Mouse (Mus musculus) hindbrain, embryonic 14.5 days (tissue): Measurements from ENCODE around the gene Tnfrsf8. TPM values are rescaled to one million over a fixed set of nuclear protein-coding genes. Genes with fewer than 3 reads are reported as not detected.
A peak's percentile ranks its signal among the peaks of the same experiment; 100 is the strongest.
"Not testable (repeated sequence)": the region's sequence is repeated elsewhere in the genome, so short reads cannot be mapped to it uniquely, and the experiment has no call there.

Source experiments
- ATAC-seq: fragments of 200-750 bp; cut with Nextera tagmentation; 2 replicates; pipeline ENCODE4 v1.8.0; 2017; ENCODE audit warnings: moderate number of reproducible peaks, mild to moderate bottlenecking, moderate TSS enrichment, moderate library complexity; ENCODE audit not compliant: low FRiP score
- DNase-seq: peaks from one replicate; pipeline ENCODE4 v3.0.0-alpha.2; 2015; ENCODE audit warnings: low spot score
- H3K27ac ChIP-seq: fragments of 300-500 bp; sonication (generic); 2 replicates; pipeline ENCODE4 v1.5.1; 2014; ENCODE audit warnings: mild to moderate bottlenecking, moderate library complexity
- H3K27me3 ChIP-seq: fragments of 300-500 bp; sonication (generic); 2 replicates; pipeline ENCODE4 v1.6.1; 2014; ENCODE audit warnings: mild to moderate bottlenecking, low read length, mixed read lengths; ENCODE audit not compliant: control insufficient read depth, insufficient read depth
- H3K36me3 ChIP-seq: fragments of 300-500 bp; sonication (generic); replicated peaks from 2 replicates; pipeline ENCODE4 v1.6.1; 2014; ENCODE audit not compliant: control insufficient read depth, insufficient read depth
- H3K4me1 ChIP-seq: fragments of 300-500 bp; sonication (generic); replicated peaks from 2 replicates; pipeline ENCODE4 v1.6.1; 2014; ENCODE audit warnings: antibody characterized with exemption, low read length, mixed read lengths; ENCODE audit not compliant: control insufficient read depth, insufficient read depth
- H3K4me2 ChIP-seq: fragments of 300-500 bp; sonication (generic); replicated peaks from 2 replicates; pipeline ENCODE4 v1.6.1; 2014; ENCODE audit warnings: mild to moderate bottlenecking, moderate library complexity
- H3K4me3 ChIP-seq: fragments of 300-500 bp; sonication (generic); replicated peaks from 2 replicates; pipeline ENCODE4 v1.5.1; 2014; ENCODE audit warnings: mild to moderate bottlenecking, low read length
- H3K9ac ChIP-seq: fragments of 300-500 bp; sonication (generic); 2 replicates; pipeline ENCODE4 v1.6.1; 2014
- H3K9me3 ChIP-seq: fragments of 300-500 bp; sonication (generic); 2 replicates; pipeline ENCODE4 v1.6.1; 2016; ENCODE audit warnings: low read length; ENCODE audit not compliant: control insufficient read depth
- WGBS: fragments of 180-500 bp; shearing (Covaris S2); extraction: QIAGEN DNeasy Blood & Tissue Kit; methylation state at CpG from one replicate; pipeline ENCODE4 v1.1.7; 2014; 5-methylcytosine and 5-hydroxymethylcytosine counted together
- polyA plus RNA-seq: library from polyadenylated mRNA; unstranded; fragments of >200 nt; fragmentation: Nextera tagmentation; extraction: Ambion mirVana; gene quantifications from 2 replicates; pipeline ENCODE4 v1.2.1, GENCODE M21; 2014

The Tnfrsf8 gene
- 0.28 and 0.38 TPM in 2 replicates for polyA plus RNA-seq

DNA sequence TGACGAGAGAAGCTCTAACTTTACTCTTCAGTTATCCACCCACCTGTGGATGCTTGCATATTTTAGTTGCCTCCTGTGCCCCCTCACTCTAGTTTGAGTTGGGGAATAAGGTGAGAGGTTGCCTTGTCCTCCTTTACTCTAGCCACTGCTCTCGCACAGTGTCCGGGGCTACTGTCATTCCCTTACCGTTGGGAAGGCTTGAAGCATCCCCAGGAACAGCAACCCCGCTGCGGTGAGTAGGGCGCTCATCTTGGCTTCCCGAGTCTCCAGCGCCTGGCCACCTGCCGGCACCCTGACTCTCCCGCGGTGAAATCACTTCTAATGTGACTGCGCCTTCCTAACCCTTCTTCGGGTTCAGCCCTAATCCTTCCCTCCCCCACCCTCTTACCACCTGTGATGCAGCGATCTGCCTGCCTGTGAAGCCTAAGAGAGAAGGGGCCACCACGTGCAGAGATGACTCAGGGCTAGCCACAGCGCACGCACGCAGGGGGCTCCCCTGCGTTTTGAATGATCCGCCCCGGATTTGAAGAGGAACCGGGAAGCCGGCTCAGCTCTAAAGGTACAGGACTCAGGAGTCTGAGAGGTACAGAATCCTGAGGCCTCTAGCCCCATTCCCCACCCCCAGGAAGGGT lies at the start of gene Tnfrsf8:
TSS of gene Tnfrsf8 (minus strand) at position 329 of the 632 bp plus-strand sequence.
- H3K36me3 ChIP-seq, result no peaks in the 10 kb centered on the region
- H3K27ac ChIP-seq, result no peak within 1 kb of the TSS
- H3K27me3 ChIP-seq, result peaks cover 11% of the 10 kb centered on the region; the same call in 1 of the 2 replicates
- no peak for DNase-seq
- H3K9me3 ChIP-seq, result no peaks in the 10 kb centered on the region
- H3K9ac ChIP-seq, result no peak within 1 kb of the TSS
- H3K4me3 ChIP-seq, result no peak within 1 kb of the TSS
- no peaks in the 10 kb centered on the region for H3K4me1 ChIP-seq
- ATAC-seq, result no peak
- WGBS, result 4% methylated on average over 24 of the region's 24 CpGs
- no peak within 1 kb of the TSS; the same call in 1 of the 2 replicates for H3K4me2 ChIP-seq

DNA sequence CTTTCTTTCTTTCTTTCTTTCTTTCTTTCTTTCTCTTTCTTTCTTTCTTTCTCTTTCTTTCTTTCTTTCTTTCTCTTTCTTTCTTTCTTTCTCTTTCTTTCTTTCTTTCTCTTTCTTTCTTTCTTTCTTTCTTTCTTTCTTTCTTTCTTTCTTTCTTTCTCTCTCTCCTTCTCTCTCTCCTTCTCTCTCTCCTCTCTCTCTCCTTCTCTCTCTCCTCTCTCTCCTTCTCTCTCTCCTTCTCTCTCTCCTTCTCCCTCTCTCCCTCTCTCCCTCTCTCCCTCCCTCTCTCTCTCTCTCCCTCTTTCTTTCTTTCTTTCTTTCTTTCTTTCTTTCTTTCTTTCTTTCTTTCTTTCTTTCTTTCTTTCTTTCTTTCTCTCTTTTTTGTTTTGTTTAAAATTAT lies 46.7 kb upstream of the Tnfrsf8 start:
- H3K4me1 ChIP-seq, H3K27ac ChIP-seq, H3K4me2 ChIP-seq, H3K4me3 ChIP-seq, DNase-seq, ATAC-seq, H3K36me3 ChIP-seq, H3K9ac ChIP-seq, H3K9me3 ChIP-seq, H3K27me3 ChIP-seq: not testable (repeated sequence)

DNA sequence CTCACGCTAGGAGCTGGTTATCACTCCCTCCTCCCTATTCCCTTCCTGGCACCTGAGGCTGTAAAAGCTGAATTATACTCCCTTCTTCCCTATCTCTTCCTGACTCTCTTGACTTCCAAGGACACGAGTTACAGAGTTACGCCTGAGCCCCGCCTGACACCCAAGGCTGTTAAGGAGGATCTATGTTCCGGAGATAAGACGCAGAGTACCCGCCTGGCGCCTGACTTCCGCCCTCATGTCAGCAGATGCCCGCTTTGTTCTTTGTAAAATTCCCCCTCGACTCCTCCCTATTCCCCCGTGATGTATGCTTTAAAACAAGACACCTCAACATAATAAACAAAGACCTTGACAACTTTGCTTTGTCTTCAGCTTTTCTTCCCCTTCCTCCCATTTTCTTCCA lies 46.1 kb upstream of the Tnfrsf8 start:
- H3K4me1 ChIP-seq, result no peaks in the 10 kb centered on the region
- no peak overlapping the region for H3K27ac ChIP-seq
- H3K4me3 ChIP-seq, result no peak overlapping the region
- H3K9ac ChIP-seq, result no peak overlapping the region
- no peaks in the 10 kb centered on the region for H3K27me3 ChIP-seq
- no peaks in the 10 kb centered on the region for H3K9me3 ChIP-seq
- DNase-seq (no peak), ATAC-seq (no peak)
- WGBS, result 38% methylated on average over 12 of the region's 12 CpGs
- H3K4me2 ChIP-seq, result 0 out of 2 replicates have a peak overlapping the region, but pooled peaks have one; percentile 15
- no peaks in the 10 kb centered on the region for H3K36me3 ChIP-seq

DNA sequence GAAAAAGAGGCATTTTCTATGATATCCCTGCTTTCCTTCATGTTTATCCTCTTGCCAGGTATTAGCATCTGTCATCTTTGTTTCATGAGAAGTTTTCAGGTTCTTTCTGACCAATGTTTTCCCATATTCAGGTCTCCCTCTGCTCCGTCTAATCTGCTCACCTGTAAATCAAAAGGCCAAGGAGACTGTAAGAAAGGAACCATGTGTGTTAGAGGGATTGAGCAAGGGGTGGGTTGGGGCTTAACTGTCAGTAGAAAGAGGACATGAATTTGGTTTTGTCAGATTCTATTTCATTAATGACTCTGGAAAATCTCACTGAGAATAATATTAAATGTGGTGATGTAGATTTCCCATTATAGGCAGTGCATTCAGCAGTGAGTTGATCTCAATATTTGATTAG lies 45.6 kb upstream of the Tnfrsf8 start:
- WGBS, result 89% methylated on average over 1 of the region's 1 CpGs
- ATAC-seq (no peak), DNase-seq (no peak)
- Histone ChIP-seq H3K9me3 (no peaks in the 10 kb centered on the region), H3K4me1 (no peaks in the 10 kb centered on the region), H3K4me2 (no peak overlapping the region), H3K27ac (no peak overlapping the region), H3K4me3 (no peak overlapping the region), H3K36me3 (no peaks in the 10 kb centered on the region), H3K27me3 (no peaks in the 10 kb centered on the region), H3K9ac (no peak overlapping the region)

DNA sequence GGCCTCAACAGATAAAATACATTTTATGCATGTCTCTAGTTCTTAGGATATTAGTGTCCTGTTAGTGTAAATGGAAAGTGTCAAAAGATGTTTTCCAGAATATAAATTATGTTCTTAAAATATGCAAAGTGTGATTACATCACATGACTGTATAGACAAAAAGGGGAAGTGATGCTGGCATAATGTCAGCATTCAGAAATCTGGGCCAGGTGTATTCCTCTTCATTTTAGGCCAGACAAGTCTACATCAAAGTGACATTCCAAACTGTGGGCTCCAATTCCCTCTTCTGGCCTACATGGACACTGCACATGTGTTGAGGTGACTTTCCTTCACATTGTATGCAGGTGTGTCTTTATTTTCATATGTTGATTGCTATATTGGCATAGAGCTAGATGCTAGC lies 41.3 kb upstream of the Tnfrsf8 start:
- Histone ChIP-seq H3K27ac (no peak overlapping the region), H3K9ac (no peak overlapping the region), H3K4me2 (no peak overlapping the region), H3K4me3 (no peak overlapping the region), H3K27me3 (no peaks in the 10 kb centered on the region), H3K36me3 (no peaks in the 10 kb centered on the region), H3K4me1 (no peaks in the 10 kb centered on the region), H3K9me3 (no peaks in the 10 kb centered on the region)
- ATAC-seq, result no peak
- DNase-seq, result no peak

DNA sequence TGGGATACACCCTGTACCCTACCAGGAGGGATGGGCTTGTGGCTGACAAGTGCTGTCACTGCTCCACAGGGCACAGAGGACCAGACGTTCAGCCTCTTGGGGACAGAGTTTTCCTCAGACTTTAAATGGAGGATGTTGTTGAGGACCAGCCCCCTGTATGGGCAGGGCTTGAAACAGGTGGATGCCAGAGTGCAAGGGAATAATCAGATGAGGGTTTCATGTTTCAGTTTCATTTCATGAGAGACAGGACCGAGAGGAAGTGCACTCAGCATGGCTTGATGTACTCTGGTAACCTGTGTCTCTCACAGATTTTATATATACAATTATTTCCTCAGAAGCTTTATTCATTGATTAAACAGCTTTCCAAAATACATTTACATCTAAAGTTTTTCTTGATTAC lies 38.9 kb upstream of the Tnfrsf8 start:
- Histone ChIP-seq H3K4me3 (no peak overlapping the region), H3K4me2 (no peak overlapping the region), H3K4me1 (no peaks in the 10 kb centered on the region), H3K9ac (no peak overlapping the region), H3K36me3 (no peaks in the 10 kb centered on the region), H3K27me3 (no peaks in the 10 kb centered on the region), H3K27ac (no peak overlapping the region), H3K9me3 (no peaks in the 10 kb centered on the region)
- 48% methylated on average over 2 of the region's 2 CpGs for WGBS
- ATAC-seq, result no peak
- DNase-seq, result no peak

DNA sequence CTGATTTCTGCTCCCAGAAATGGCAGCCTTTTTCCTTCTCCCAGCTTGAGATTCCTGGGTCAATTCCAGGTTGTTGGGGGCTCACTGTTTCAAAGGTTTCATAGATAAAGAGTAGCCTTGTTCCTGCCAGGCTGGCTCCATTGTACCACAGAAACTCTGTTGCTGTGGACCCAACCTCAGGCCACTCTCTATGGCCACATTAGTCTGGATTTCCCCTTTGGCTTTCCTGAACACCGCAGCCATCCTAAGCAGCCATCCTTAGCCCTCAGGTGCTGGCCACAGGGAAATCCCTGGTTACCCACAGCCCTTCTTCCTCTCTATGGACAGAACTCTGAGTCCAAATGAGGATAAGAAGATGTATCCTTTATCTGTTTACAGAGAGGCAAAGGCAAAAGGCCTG lies 30.0 kb upstream of the Tnfrsf8 start:
- ATAC-seq (no peak), DNase-seq (no peak)
- WGBS, result 100% methylated on average over 1 of the region's 1 CpGs
- Histone ChIP-seq H3K9ac (no peak overlapping the region), H3K9me3 (no peaks in the 10 kb centered on the region), H3K27ac (no peak overlapping the region), H3K4me1 (no peaks in the 10 kb centered on the region), H3K36me3 (no peaks in the 10 kb centered on the region), H3K4me2 (no peak overlapping the region), H3K4me3 (no peak overlapping the region), H3K27me3 (no peaks in the 10 kb centered on the region)

DNA sequence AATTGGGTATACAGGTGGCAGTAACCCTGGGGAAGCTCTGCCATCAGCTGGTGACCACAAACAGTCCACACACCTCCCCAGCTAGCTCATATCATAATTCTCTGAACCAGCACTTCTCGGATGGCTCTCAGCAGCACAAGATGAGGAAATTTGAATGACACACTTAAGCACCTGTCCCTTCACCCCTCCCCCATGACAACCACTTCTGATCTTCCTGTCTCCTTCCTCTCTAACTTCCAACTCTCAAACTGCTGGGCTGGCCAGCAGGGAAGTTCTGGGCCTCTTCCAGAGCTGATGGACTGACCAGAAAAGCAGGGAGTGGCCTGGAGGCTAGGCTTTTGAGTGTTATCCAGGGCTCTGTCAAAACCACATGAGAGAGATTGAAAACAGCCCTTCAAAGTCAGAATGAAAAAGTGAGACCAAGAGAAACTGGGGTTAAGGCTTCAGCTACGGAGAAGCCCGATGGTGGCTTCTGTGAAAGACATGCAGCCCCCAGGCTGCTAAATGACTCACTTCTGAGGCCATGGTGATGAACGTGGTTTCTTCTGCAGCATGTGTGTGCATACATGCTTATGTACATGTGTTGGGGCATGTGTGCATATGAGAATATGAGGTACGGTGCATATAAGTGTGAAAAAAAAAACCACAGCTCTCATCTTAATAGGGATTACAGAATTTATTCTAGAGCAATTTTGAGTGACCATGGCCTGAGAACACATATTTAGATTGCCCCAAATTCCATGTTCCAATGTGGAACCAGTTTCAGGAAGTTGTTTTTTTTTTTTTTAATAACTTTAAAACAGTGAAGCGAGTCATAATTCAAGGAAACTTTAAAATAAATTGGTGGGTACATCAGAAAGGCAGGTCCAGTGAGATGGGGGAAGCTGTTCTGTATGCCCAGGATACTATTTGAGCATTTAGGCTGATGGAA lies 27.2 kb upstream of the Tnfrsf8 start:
- H3K36me3 ChIP-seq, result no peaks in the 10 kb centered on the region
- no peak overlapping the region for H3K4me2 ChIP-seq
- WGBS, result 87% methylated on average over 6 of the region's 6 CpGs
- ATAC-seq (no peak), DNase-seq (no peak)
- H3K27me3 ChIP-seq, result no peaks in the 10 kb centered on the region
- H3K4me1 ChIP-seq, result no peaks in the 10 kb centered on the region
- no peak overlapping the region for H3K9ac ChIP-seq
- no peak overlapping the region for H3K27ac ChIP-seq
- H3K9me3 ChIP-seq, result no peaks in the 10 kb centered on the region
- H3K4me3 ChIP-seq, result no peak overlapping the region

DNA sequence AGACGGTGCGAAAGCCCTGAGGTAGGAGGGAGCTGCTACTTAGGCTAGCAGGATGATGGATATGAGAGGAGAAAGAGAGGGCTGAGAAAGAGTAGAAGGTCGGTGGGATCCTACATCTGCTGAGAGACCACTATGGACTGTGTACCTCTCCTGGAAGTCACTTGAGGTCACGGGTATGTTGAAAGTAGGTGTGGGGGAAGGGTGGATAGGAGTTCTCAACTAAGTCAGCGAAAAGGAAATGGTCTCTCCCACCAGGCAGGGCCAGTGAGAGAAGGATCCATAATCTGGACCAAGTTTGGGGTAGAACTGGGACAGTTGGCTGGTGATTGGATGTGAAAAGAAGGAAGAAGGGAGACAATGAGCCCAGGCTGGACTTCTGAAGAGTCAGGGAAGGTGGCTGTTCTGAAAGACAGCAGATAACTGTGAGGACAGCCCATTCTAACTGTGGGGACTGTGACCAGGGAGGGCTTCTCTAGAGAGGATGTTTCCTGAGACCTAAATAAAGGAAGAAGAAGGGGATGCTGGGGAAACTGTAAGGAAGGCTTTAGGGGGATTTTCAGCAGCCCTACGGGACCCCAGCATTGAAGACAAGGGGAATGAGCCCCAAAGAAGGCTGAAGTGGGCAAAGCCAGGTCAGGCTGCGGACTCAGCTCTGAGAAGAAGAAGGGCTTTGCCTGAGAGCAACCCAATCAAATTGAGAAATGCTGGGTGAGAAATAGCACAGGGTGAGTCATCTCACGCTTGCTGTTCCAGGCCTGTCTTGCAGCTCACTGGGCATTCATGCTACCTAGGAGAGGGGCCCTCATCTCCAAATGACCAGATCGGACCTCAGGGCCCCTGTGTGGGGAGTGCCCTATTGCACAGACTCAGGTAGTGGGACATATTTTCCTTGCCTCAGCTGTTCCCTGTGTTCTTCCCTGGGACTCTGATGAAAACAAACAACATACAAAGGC lies 23.2 kb upstream of the Tnfrsf8 start:
- Histone ChIP-seq H3K27me3 (no peaks in the 10 kb centered on the region), H3K9me3 (no peaks in the 10 kb centered on the region), H3K4me3 (no peak overlapping the region), H3K36me3 (no peaks in the 10 kb centered on the region), H3K27ac (no peak overlapping the region), H3K4me2 (no peak overlapping the region), H3K9ac (no peak overlapping the region), H3K4me1 (no peaks in the 10 kb centered on the region)
- ATAC-seq, result no peak
- WGBS, result 83% methylated on average over 9 of the region's 9 CpGs
- DNase-seq, result no peak
